Mouse (Mus musculus): ENCODE data around the gene Nob1. TPM values are rescaled to one million over a fixed set of nuclear protein-coding genes. Genes with fewer than 3 reads are reported as not detected.
A peak's percentile ranks its signal among the peaks of the same experiment; 100 is the strongest.

The Nob1 gene
- polyA plus RNA-seq, 1 experiment from 2014 or later, result 85.8 TPM

DNA sequence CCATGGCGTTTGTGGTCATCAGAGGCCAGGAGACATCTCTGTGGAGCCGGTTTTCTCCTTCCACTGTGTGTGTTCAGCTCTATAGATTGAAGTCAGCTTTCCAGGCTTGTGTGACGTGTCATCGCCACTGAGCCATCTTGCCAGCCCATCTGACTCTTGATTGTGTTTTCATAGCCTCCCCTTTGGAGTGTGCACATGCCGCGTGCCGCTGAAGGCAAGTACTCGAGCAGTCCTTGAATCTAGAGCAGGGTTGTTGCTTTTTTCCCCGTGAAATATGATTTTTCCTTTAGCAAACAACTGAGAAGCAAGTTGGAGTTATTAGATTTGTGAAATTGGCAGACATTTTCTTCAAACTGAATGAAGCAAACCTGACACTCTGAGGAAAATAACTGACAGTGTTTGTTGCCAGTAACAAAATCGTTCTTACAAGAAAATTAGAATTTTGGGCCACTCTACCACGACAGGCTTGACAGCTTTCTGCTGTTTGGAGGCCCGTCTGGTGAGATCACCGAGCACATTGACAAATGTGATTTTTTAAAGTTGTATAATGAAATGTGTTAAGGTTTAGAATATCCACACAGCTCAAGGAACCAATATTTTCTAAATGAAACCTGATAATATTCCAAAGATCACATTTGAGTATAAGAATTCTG lies 26.7 kb upstream of the Nob1 start:
- 75% methylated on average over 13 of the region's 13 CpGs for WGBS
- Histone ChIP-seq H3K36me3 (no peaks in the 10 kb centered on the region; the same call in 1 of the 2 replicates), H3K4me2 (replicated peaks) (no peak overlapping the region), H3K27ac (replicated peaks) (peak overlapping the region; percentile 36), H3K4me3 (no peak overlapping the region), H3K4me1 (peaks cover 13% of the 10 kb centered on the region; the same call in 1 of the 2 replicates), H3K9me3 (no peaks in the 10 kb centered on the region), H3K27me3 (no peaks in the 10 kb centered on the region), H3K9ac (replicated peaks) (no peak overlapping the region)
- no peak; the same call in 1 of the 2 replicates for ATAC-seq (replicated peaks)

DNA sequence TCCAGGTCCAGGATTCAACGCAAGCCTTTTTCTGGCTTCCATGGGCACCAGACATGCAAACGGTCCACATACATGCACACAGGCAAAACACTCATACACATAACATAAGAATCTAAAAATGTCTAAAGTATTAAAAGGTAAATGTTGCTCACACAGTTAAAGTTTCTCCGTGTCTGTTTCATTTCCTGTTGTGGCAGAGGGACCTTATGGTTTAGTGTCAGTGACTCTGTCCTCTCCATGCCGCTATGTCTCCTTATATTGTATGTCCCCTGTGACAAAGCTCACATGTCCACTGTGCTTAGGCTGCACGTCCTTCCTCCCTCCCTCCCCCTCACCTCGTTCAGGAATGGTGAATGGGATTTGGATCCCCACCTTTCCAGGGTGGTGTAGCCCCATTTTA lies 24.8 kb upstream of the Nob1 start:
- 79% methylated on average over 6 of the region's 6 CpGs for WGBS
- no peaks in the 10 kb centered on the region for H3K36me3 ChIP-seq
- H3K4me2 ChIP-seq (replicated peaks), result no peak overlapping the region
- no peak overlapping the region for H3K4me3 ChIP-seq
- H3K27ac ChIP-seq (replicated peaks), result no peak overlapping the region
- H3K9ac ChIP-seq (replicated peaks), result no peak overlapping the region
- no peaks in the 10 kb centered on the region for H3K27me3 ChIP-seq
- ATAC-seq (replicated peaks), result no peak
- no peaks in the 10 kb centered on the region for H3K9me3 ChIP-seq
- peaks cover 13% of the 10 kb centered on the region; the same call in 1 of the 2 replicates for H3K4me1 ChIP-seq

DNA sequence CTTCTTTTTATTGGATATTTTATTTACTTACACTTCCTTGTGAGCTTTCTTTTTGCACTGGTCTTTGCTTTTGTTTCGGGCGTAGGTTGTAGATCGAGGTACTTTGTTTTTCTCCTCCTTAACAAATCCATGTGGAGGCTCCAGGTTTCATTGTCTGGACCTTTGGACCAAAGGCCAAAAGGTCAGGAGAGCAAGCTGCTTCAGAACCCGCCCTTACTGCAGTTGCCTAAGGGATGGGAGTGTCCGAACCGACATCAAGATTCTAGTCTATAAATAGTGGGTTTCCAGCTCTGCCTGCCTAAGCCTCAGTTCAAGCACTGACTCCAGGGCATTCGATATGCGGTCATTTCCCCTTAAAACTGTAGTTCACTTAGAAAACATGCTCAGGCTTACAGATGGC lies 24.3 kb upstream of the Nob1 start:
- Histone ChIP-seq H3K4me2 (replicated peaks) (no peak overlapping the region), H3K27me3 (no peaks in the 10 kb centered on the region), H3K9ac (replicated peaks) (no peak overlapping the region), H3K36me3 (no peaks in the 10 kb centered on the region), H3K27ac (replicated peaks) (no peak overlapping the region), H3K4me3 (no peak overlapping the region), H3K9me3 (no peaks in the 10 kb centered on the region), H3K4me1 (peaks cover 13% of the 10 kb centered on the region; the same call in 1 of the 2 replicates)
- WGBS, result 35% methylated on average over 8 of the region's 8 CpGs
- no peak for ATAC-seq (replicated peaks)

GRCm38 (mm10) chr8:107448382-107448889 lies 23.6 kb upstream of the Nob1 start:
- no peaks in the 10 kb centered on the region for H3K9me3 ChIP-seq
- no peak overlapping the region for H3K4me2 ChIP-seq (replicated peaks)
- 45% methylated on average over 4 of the region's 4 CpGs for WGBS
- H3K4me3 ChIP-seq, result no peak overlapping the region
- ATAC-seq (replicated peaks), result no peak
- no peaks in the 10 kb centered on the region for H3K36me3 ChIP-seq
- H3K27ac ChIP-seq (replicated peaks), result no peak overlapping the region
- no peaks in the 10 kb centered on the region for H3K27me3 ChIP-seq
- H3K9ac ChIP-seq (replicated peaks), result no peak overlapping the region
- H3K4me1 ChIP-seq, result peaks cover 13% of the 10 kb centered on the region; the same call in 1 of the 2 replicates

DNA sequence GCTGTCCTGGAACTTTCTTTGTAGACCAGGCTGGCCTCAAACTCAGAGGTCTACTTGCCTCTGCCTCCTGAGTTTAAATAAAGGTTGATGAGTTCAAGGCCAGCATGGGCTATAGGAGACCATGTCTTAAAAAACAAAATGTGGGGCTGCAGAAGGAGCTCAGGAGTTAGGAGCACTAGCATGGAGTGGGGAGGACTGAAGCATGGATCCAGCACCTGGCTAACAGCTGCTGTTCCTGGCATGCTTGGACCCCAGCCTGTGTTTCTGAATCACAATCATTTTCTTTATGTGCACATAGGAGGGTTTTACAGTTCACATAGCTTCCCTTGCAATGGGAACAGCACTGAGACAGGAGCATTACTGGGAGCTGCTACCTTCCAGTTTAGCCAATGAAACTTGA lies 22.9 kb upstream of the Nob1 start:
- H3K27ac ChIP-seq (replicated peaks), result no peak overlapping the region
- no peak for ATAC-seq (replicated peaks)
- no peaks in the 10 kb centered on the region for H3K36me3 ChIP-seq
- no peaks in the 10 kb centered on the region for H3K9me3 ChIP-seq
- no peak overlapping the region for H3K9ac ChIP-seq (replicated peaks)
- H3K4me1 ChIP-seq, result peaks cover 13% of the 10 kb centered on the region; the same call in 1 of the 2 replicates
- no peak overlapping the region for H3K4me3 ChIP-seq
- H3K4me2 ChIP-seq (replicated peaks), result no peak overlapping the region
- no peaks in the 10 kb centered on the region for H3K27me3 ChIP-seq

- Histone ChIP-seq H3K27ac (replicated peaks) (no peak overlapping the region), H3K27me3 (no peaks in the 10 kb centered on the region), H3K36me3 (no peaks in the 10 kb centered on the region), H3K4me1 (peaks cover 13% of the 10 kb centered on the region; the same call in 1 of the 2 replicates), H3K9ac (replicated peaks) (no peak overlapping the region), H3K4me2 (replicated peaks) (no peak overlapping the region), H3K9me3 (no peaks in the 10 kb centered on the region), H3K4me3 (no peak overlapping the region)
- ATAC-seq (replicated peaks), result no peak
- 51% methylated on average over 3 of the region's 3 CpGs for WGBS
Measured at GRCm38 (mm10) chr8:107444626-107445025, 19.8 kb upstream of the Nob1 start.

DNA sequence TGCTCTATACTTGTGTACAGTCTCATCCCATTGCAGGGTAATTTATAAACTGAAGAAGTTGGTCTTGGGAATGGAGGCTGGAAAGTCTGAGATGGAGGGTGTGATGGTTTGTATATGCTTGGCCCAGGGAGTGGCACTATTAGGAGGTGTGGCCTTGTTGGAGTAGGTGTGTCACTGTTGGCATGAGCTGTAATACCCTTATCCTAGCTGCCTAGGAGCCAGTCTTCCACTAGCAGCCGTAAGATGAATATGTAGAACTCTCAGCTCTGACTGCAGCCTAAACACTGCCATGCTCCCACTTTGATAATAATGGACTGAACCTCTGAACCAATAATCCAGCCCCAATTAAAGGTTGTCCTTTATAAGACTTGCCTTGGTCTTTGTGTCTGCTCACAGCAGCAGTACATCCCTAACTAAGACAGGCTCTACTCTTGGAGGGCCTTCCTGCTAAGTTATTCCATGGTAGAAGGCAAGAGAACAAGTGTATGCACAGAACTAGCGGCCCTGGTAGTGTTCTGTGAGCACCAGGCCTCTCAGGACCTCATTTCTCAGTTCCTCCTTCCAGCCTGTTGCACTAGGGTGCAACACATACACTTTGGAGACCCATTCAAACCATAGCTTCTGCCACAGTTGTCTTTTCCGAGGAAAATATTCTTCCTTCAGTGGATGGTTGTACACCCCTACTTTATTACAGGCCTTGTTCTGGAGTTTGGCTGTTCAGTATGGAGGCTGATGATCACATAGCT lies 15.2 kb upstream of the Nob1 start:
- WGBS, result 80% methylated on average over 3 of the region's 3 CpGs
- Histone ChIP-seq H3K4me3 (no peak overlapping the region), H3K4me1 (peaks cover 12% of the 10 kb centered on the region), H3K9me3 (no peaks in the 10 kb centered on the region), H3K27ac (replicated peaks) (no peak overlapping the region), H3K36me3 (no peaks in the 10 kb centered on the region), H3K27me3 (no peaks in the 10 kb centered on the region), H3K4me2 (replicated peaks) (no peak overlapping the region), H3K9ac (replicated peaks) (no peak overlapping the region)
- no peak for ATAC-seq (replicated peaks)

DNA sequence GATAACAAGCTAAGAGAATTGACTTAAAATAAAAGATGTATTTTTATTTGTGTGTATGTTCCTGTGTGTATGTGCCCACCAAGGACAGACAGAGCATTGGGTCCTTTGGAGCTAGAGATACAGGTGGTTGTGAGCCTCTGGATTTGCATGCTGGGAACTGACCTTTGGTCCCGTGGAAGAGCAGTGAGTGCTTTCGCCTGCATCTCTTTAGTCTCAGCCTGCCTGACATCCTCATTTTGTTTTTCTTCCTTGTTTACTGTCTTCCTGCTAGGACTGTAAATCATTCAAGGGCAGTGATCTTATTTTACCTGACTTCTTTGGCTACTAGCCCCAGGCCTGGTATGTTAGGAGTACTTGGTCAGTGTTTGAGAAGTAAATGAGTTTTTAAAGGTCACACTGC lies 12.9 kb upstream of the Nob1 start:
- ATAC-seq (replicated peaks), result no peak
- no peak overlapping the region for H3K4me3 ChIP-seq
- H3K4me2 ChIP-seq (replicated peaks), result no peak overlapping the region

GRCm38 (mm10) chr8:107436841-107437421 lies 12.1 kb upstream of the Nob1 start:
- Histone ChIP-seq H3K9ac (replicated peaks) (peak overlapping the region; percentile 90), H3K4me2 (replicated peaks) (peak overlapping the region; percentile 61), H3K27ac (replicated peaks) (peak overlapping the region; percentile 77), H3K4me3 (peak overlapping the region; percentile 90), H3K4me1 (peaks cover 12% of the 10 kb centered on the region), H3K9me3 (no peaks in the 10 kb centered on the region), H3K36me3 (no peaks in the 10 kb centered on the region), H3K27me3 (no peaks in the 10 kb centered on the region)
- WGBS, result 10% methylated on average over 16 of the region's 16 CpGs
- ATAC-seq (replicated peaks), result peak; percentile 41

More for the DNA sequence above, 12.9 kb upstream of the Nob1 start:
- Histone ChIP-seq H3K4me1 (peaks cover 12% of the 10 kb centered on the region), H3K27ac (replicated peaks) (no peak overlapping the region), H3K9me3 (no peaks in the 10 kb centered on the region), H3K27me3 (no peaks in the 10 kb centered on the region), H3K9ac (replicated peaks) (no peak overlapping the region), H3K36me3 (no peaks in the 10 kb centered on the region)
- 77% methylated on average over 2 of the region's 2 CpGs for WGBS

DNA sequence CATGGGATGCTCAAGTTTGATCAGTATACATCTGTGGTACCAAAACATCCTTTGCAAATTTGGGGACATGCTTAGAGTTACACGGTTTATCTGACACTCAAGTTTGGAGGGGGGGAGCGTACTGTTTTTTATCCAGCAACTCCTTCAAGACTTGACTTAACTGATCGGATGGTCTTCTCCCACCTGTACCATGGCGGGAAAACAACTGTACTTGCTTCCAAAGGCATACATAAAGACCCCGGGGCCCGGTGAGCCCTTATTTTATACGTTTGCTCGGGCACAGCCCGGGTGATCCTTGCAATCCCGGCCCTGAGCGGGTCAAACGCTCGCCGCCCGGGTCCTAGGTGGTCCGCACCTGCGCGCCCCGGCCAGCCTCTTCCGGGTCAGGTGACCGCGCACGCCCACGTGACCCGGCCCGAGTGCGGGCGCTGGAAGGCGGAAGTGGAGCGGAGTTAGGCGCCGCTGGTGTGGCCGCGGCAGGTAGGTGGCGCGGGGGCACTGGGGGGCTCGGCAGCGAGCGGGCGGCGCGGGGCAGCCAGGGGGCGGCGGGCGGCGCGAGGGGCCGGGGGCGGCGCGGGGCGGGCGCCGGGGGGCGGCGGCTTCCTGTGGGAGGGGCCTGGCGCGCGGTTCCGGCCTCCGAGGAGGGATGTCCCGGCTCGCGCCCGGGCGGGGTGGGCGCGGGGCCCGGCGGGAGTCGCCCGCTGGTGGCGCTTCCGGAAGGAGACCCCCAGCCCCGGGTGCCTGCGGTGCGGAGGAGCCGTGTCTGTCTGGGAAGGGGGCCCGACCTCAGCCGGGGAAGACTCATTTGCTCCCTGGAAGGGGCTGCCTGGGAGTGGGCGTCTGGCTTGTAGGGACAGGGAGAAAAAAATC lies 11.3 kb upstream of the Nob1 start, which contains the start of gene Wwp2:
Gene Wwp2 (plus strand): TSS at position 404 of the 870 bp plus-strand sequence.
- H3K27me3 ChIP-seq, result no peaks in the 10 kb centered on the region
- no peaks in the 10 kb centered on the region for H3K36me3 ChIP-seq
- peaks cover 12% of the 10 kb centered on the region for H3K4me1 ChIP-seq
- ATAC-seq (replicated peaks), result peak; percentile 90
- 1% methylated on average over 64 of the region's 81 CpGs for WGBS
- H3K9ac ChIP-seq (replicated peaks), result peak within 1 kb of the TSS; percentile 90
- peak within 1 kb of the TSS; percentile 61 for H3K4me2 ChIP-seq (replicated peaks)
- H3K4me3 ChIP-seq, result peak within 1 kb of the TSS; percentile 90
- peak within 1 kb of the TSS; percentile 77 for H3K27ac ChIP-seq (replicated peaks)
- H3K9me3 ChIP-seq, result no peaks in the 10 kb centered on the region

DNA sequence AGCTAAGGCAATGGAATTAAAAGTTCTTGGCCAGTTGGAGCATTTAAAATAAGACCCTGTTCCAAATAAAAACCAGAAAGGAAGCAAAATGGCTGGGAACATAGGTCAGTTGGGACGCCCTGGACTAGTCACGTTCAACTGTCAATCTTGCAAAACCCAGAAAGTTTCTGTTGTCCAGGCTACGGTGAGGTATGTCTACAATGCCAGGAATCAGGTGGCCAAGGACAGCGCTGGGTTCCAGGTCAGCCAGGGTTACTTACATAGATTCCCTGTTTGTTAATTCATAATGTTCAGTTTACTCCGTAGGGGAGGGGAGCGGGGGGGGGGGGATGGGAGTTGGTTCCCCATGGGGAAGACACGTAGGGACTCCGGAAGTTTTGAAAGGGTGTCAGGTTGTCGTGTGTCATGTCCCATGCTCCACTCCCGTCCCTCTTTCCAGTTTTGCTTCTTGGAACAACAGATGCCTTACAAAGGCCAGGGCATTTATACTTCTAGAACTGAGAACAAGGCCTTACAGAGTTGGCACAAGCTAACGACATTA lies 10.6 kb upstream of the Nob1 start:
- Histone ChIP-seq H3K4me1 (peaks cover 12% of the 10 kb centered on the region), H3K27ac (replicated peaks) (peak overlapping the region; percentile 77; the same call in 1 of the 2 replicates), H3K27me3 (no peaks in the 10 kb centered on the region), H3K9ac (replicated peaks) (peak overlapping the region; percentile 90), H3K4me3 (peak overlapping the region; percentile 90), H3K36me3 (no peaks in the 10 kb centered on the region), H3K9me3 (no peaks in the 10 kb centered on the region), H3K4me2 (replicated peaks) (peak overlapping the region; percentile 59)
- WGBS, result 32% methylated on average over 11 of the region's 11 CpGs
- ATAC-seq (replicated peaks), result no peak
